Mouse (Mus musculus) heart, adult 2 months (tissue): ENCODE results near the gene Ssbp3.

Experiments used
- CTCF ChIP-seq: fragments of 200-600 bp; IDR thresholded peaks from 2 replicates; pipeline ENCODE4 v1.8.1; 2022; ENCODE audit warnings: antibody characterized with exemption, mild to moderate bottlenecking, moderate library complexity
- EP300 ChIP-seq: fragments of 200-500 bp; IDR thresholded peaks from 2 replicates; pipeline ENCODE4 v1.6.1; 2011; ENCODE audit warnings: low read depth, low read length, control low read depth; ENCODE audit not compliant: insufficient read depth

GRCm38 (mm10) chr4:106924888-106925287, 14.4 kb downstream of the Ssbp3 start:
- TF ChIP-seq EP300 = no peak
- TF ChIP-seq CTCF = no peak
